Mouse (Mus musculus) large intestine, adult 2 months (tissue): ENCODE measurements around the gene Etv3. TPM values are rescaled to one million over a fixed set of nuclear protein-coding genes. Genes with fewer than 3 reads are reported as not detected.

Experiments used
- DNase-seq: peaks from one replicate; pipeline ENCODE4 v3.0.0-alpha.2; 2012; ENCODE audit warnings: low read depth, low spot score
- WGBS: fragments of 180-500 bp; shearing (Covaris S2); methylation state at CpG from one replicate; pipeline ENCODE4 v1.1.7; 2018; 5-methylcytosine and 5-hydroxymethylcytosine counted together
- polyA plus RNA-seq: library from polyadenylated mRNA; depleted of rRNA; stranded (reverse); fragments of >200 nt; gene quantifications from 2 replicates; pipeline ENCODE4 v1.2.3, GENCODE M21; 2012

Gene Etv3
- polyA plus RNA-seq, 1 experiment, result 13.1 TPM

DNA sequence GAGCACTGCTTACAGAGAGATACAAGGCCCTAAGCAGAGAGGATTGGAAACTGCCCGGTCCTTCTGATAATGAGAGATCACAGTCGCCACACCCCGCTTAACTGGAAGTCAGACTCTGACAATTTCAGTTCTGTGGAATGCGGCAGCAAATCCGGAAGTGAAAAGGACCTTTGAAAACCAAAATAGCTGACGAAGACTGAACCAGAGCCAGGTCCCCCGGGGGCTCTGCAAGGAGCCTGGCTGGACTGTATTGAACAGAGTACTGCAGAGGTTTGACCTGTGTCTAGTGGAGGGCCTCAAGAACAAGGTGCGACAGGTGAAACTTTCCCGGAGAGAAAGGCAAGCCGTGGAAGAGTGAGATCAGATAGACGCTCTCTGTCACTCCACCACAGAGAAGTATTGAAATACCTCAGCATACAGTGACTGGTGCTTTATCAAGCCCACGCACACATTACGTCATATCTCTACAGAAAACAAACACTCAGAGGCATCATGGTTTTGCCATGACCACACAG is 9.6 kb upstream of the Etv3 start:
- 23% methylated on average over 13 of the region's 13 CpGs for WGBS
- no peak for DNase-seq

DNA sequence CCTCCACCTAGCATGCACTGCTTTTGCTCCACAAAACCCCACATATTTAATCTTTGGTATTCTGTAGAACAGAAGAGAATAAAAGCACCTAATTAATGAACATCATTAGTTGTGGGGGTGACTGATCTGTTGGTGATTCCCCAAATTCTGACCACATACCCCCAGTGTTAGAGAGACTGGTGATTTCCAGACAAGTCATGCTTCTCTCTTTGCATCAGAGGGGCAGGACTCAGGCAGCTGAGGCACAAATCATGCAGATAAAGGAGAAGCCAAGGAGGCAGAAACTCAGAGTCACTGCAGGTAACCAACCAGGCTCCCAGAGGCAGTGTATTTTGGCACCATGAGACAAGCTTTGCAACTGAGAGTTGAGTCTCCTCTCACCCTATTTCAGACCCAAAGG is 6.8 kb upstream of the Etv3 start:
- DNase-seq, result no peak

DNA sequence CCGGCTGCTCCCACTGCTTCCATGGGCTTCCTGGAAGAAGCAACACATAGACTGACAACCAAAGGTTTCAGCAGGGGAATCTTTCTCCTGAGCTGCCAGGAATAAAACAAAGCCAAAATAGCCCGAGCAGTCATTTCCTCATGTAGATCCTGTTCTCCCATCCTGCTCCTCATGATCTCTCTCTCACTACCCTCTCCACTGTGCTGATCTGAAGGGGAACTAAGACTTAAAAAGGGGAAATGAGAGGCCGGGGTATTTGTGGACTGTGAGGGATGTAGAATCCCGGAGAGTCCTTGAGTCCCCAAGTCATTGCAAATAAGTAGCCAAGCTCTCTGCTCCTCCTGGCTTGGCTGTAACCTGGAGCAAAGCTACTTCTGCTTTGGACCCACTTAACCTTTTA is 4.1 kb upstream of the Etv3 start:
- no peak for DNase-seq
- WGBS, result 56% methylated on average over 4 of the region's 4 CpGs

DNA sequence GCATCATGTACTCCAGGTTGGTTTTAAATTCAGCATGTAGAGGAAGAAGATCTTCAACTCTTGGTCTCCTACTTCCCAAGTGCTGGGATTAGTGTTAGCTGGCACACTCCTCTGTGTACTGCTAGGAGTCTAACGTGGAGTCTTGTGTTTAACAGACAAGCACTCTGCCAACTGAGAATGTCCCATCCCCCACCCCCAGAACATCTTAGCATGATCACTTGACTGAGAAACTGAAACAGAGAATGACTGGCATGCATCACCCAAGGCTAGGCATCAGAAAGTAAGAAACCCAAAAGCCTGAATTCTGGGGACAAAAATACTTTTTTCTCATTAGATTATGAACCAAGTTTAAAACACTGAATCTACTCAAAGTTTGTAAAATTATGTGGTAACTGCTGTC is 3.4 kb upstream of the Etv3 start:
- 42% methylated on average over 1 of the region's 1 CpGs for WGBS
- DNase-seq, result no peak

DNA sequence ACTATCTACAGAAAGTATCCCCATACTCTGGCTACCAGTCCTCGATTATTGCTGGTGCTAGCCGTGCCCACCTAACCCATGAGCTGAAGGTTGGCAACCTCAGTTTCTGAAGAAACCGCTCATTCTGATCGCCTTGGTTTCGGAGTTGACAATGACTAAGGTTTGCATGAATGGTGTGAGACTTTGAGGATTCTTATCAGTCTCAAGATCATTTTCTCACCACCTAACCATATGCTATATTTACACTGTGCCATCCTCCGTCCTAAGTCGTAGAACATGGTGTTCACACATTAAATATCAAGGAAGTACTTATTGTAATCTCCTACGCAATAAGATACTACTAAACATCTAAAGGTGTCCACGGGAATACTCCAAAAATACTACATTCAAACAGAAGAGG is 1.5 kb upstream of the Etv3 start:
- WGBS, result 89% methylated on average over 9 of the region's 9 CpGs
- DNase-seq, result no peak

DNA sequence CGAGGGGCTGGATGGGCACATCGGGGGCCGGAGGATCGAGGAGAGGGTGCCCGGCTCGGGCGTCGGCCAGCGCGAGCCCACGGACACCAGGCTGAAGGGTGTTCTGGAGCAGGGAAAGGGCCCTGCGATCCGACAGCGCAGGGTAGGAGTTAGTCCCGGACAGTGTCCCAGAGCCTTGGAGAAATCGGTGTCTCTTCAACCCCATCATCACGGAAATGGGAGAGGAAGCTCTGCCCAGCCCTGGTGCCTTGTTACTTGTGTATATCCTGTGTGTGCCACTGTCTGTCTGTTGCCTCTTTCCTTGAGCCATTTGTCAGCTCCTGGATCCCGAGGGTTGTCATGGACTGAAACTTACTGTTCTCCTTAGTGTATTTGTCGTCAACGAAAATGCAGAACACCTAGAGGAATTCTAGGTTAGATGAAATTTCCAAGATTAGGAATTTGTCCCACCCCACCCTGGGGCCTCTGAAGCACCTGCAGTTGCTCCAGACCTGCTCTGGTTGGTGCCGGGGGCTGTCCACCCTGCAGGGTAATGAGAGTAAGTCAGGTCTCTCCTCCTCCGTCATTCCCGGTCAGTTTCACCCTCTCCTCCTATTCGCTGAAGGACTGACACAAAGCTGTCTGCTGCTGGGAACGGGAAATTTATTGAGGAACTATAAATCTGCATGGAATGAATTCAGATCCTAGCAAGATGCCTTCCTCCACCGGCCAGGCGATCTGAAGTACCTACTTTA is 797 bp downstream of the Etv3 start:
- WGBS, result 2% methylated on average over 27 of the region's 27 CpGs

GRCm38 (mm10) chr3:87527139-87527538 is 1.9 kb downstream of the Etv3 start:
- 78% methylated on average over 12 of the region's 12 CpGs for WGBS
- no peak for DNase-seq

More for the DNA sequence above, 797 bp downstream of the Etv3 start:
- no peak for DNase-seq

GRCm38 (mm10) chr3:87528021-87528420 is 2.8 kb downstream of the Etv3 start:
- DNase-seq, result no peak
- WGBS, result 80% methylated on average over 8 of the region's 8 CpGs

- WGBS, result 81% methylated on average over 8 of the region's 8 CpGs
- DNase-seq, result no peak
Observed at GRCm38 (mm10) chr3:87528841-87529240, 3.6 kb downstream of the Etv3 start.

DNA sequence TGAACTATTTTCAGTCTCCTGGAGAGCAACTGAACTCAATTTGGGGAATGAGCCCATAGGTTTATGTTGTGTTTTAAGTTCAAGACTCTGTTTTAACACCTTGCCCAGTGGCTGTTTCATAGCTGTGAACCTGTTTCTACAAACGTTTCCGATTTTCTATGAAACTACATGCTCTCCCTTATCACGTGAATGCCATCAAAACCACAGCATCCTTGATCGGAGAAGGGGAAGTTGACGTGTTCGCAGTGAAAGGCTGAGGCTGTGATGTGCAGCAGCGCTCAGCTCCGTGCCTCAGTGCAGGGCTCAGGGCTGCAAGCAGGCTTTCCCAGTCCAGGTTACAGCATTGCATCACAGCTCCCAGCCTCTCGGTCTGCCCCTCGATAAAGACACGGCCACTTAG is 4.4 kb downstream of the Etv3 start:
- DNase-seq, result no peak
- 84% methylated on average over 11 of the region's 11 CpGs for WGBS

- WGBS, result 73% methylated on average over 3 of the region's 3 CpGs
- no peak for DNase-seq
Observed at GRCm38 (mm10) chr3:87530234-87530633, 5.0 kb downstream of the Etv3 start.

DNA sequence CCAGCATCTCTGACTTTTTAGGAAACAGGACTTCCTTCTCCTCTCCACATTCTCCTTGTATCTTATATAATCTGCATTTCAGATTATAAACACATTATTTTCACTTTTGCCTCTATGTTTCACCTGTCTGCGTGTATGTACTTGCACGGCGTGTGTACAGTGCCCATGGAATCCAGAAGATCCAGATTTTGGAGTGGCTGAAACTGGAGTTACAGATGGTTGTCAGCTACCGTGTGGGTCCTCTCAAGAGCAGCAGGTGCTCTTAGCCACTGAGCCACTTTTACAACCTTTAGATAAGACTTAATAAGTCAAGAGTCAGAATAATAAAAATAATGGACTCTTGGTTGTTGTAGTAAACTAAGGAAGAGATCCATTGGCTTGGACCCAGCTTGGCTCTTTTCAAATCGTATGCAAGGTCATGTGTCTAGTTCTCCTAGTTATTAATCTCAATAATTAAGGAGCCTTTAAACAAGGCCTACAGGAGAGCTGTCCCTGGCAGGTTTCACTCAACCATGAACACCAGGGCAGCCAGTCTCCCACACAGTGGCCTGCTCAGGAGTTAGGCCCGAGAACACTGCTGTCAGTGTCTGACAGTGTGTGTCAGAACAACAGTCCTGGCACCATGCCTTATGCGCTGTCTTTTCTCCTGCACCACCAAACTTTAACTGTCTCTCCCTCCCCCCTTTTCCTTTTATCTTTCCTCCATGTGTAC is 8.6 kb downstream of the Etv3 start:
- 77% methylated on average over 7 of the region's 7 CpGs for WGBS
- DNase-seq, result no peak

GRCm38 (mm10) chr3:87538034-87538433 is 12.8 kb downstream of the Etv3 start:
- no peak for DNase-seq
- 72% methylated on average over 10 of the region's 10 CpGs for WGBS

DNA sequence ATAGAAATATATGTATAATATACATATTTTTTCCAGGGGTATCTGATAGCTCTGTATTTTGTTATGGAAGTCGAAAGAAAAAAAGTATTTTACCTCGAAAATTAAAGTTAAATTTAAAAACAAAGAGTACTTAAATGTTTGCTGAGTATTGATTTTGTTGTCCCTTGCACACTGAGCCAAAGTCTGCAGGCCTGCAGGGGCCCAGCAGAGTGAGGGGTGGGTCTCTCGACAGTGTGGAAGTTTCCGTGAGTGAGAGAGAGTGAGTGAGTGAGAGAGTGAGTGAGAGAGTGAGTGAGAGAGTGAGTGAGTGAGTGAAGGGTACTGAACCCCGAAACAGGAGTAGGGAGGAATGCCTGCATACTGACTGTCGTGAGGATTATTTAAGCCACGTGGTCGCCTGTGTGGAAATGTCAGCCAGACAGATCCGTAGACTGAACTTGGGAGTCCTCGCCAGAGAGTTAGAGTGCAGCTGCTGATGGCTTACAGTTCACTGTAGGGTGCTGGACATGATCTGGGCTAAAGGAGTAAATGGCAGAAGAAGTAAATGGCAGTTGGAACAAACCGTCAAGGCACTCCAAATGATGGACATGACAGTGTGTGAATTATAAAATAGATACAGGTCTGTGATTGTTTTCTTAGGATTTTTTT is 14.9 kb downstream of the Etv3 start:
- WGBS, result 82% methylated on average over 11 of the region's 11 CpGs
- no peak for DNase-seq

DNA sequence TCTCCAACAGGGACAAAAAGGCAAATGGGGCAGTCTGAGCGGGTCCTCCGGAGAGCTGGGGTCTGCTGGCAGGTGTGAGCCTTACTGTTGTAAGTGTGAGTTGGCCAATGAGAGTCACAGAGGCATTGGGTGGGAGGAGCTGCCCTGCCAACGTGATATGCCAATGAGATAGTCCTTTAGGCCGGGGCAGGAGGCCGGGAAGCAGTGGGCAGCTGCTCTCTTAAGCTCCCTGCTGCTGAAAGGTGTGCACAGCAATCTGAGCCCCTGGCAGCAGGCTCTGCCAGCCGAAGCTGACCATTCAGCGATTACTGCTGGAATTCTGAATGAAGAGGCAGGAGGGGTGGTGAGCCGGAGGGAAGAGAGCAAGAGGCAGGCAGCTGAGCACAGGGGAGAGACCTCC is 15.5 kb downstream of the Etv3 start:
- 59% methylated on average over 8 of the region's 8 CpGs for WGBS
- no peak for DNase-seq

GRCm38 (mm10) chr3:87542481-87543215 is 17.4 kb downstream of the Etv3 start:
- 81% methylated on average over 7 of the region's 7 CpGs for WGBS
- DNase-seq, result no peak

GRCm38 (mm10) chr3:87545554-87545953 is 20.3 kb downstream of the Etv3 start:
- WGBS, result 99% methylated on average over 3 of the region's 3 CpGs
- no peak for DNase-seq

GRCm38 (mm10) chr3:87546291-87546721 is 21.1 kb downstream of the Etv3 start:
- DNase-seq, result no peak
- WGBS, result 84% methylated on average over 10 of the region's 10 CpGs

DNA sequence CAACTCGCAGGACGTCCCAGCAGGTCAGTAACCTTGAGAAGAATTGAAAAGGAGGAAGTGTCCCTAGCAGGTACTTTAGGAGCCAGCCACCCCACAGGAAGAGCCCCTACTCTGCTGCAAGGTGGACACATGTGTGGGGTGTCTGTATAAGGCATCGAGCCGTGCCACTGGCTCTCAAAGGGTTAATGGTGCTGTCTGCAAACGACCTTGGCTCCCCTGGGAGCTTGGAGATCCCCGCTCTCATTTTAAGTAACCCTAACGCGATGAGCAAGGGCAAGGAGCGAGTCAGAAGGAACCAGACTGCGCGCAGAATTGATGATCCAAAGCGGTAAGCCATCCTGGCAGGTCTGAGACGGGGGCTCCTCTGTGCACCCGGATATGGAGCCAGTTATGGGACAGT is 24.7 kb downstream of the Etv3 start:
- 28% methylated on average over 14 of the region's 14 CpGs for WGBS
- no peak for DNase-seq

GRCm38 (mm10) chr3:87552327-87552726 is 27.1 kb downstream of the Etv3 start:
- no peak for DNase-seq
- 90% methylated on average over 4 of the region's 4 CpGs for WGBS
